Mouse (Mus musculus) T-helper 2 cell (primary cell): ENCODE results near the gene Susd1.

Experiments
- in situ Hi-C: fragments of 300-600 bp; cut with MboI, MseI; formaldehyde crosslinking; loops from one replicate; pipeline ENCODE4 v1.15.1; 2025; ENCODE audit warnings: high pct_unique_total_duplicates

Susd1 gene

DNA sequence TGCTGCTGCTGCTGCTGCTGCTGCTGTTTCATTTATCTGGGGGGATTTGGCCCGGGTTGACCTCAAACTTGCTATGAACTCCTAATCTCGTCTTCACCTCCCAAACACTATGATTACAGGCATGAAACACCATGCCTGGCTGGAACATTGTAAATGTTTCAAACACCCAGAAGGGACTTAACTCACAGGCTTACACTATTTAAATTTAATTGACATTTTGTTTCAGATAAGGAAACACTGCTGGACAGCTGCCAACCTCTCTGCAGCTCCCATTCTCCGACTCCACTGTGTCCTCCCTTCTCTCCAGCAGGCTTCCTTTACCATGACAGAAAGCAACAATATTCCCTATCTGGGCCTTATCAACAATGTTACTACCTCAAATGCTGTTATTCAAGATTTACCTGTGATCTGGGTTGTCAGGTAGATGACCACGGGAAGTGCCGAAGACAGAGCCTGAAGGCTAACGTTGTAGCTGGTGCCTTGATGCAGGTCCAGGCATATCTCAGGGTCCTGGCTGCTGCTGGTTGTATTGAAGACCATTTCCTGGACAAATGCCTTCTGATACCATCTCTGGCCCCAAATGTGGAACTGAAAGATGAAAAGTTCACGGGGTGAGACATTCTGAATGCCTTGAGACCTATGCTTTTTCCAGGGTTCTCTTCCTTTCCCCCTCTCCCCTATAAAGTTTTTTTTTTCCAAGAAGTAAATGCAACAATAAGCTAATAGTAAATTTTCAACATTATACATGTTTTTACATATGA lies 88.8 kb downstream of the Susd1 start:
- in situ Hi-C loops: no loop called here

DNA sequence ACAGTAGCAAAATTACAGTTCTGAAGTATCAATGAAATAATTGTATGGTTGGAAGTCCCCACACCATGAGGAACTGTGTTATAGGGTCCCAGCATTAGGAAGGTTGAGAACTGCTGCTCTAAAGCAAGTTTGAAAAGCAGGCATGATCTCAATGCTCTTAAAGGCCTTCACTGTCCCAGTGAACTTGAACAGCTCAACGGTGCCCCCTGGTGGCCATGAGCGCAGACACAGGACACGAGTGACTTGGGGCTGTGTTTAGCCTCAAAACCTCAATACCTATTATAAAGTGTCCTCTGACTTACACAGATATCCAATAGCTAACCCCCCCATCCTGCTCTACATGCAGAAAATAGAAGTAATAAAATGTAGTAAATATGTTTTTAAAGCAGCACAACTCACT lies 97.7 kb downstream of the Susd1 start:
- in situ Hi-C loops: no loop called here

GRCm38 (mm10) chr4:59340046-59340445 lies 98.4 kb downstream of the Susd1 start:
- in situ Hi-C loops: no loop called here

- in situ Hi-C loops: loop anchor here (5.0 to 10.0 kb wide), 4 partner anchors 87 to 334 kb away; partner anchors contain the start of gene Gm20503
Measured at GRCm38 (mm10) chr4:59338896-59339535, 99.4 kb downstream of the Susd1 start.

DNA sequence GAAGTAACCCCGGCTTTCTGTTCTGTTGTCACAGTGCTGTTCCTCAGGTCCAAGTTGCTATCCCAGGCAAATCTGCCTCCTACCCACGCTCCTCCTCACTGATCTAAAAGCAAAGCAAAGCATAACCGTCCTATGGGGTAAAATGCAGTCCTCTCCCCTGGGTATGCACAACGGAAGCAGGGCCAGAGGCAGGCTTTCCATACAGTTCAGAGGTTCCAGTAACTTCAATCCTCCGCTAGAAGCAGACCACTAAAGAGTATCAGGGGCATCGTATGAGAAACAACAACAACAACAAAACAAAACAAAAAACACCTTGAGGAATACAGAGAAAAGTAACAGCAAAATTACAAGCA lies 100.9 kb downstream of the Susd1 start:
- in situ Hi-C loops: loop anchor here (5.0 to 10.0 kb wide), 4 partner anchors 85 to 333 kb away; partner anchors contain the start of gene Gm20503

DNA sequence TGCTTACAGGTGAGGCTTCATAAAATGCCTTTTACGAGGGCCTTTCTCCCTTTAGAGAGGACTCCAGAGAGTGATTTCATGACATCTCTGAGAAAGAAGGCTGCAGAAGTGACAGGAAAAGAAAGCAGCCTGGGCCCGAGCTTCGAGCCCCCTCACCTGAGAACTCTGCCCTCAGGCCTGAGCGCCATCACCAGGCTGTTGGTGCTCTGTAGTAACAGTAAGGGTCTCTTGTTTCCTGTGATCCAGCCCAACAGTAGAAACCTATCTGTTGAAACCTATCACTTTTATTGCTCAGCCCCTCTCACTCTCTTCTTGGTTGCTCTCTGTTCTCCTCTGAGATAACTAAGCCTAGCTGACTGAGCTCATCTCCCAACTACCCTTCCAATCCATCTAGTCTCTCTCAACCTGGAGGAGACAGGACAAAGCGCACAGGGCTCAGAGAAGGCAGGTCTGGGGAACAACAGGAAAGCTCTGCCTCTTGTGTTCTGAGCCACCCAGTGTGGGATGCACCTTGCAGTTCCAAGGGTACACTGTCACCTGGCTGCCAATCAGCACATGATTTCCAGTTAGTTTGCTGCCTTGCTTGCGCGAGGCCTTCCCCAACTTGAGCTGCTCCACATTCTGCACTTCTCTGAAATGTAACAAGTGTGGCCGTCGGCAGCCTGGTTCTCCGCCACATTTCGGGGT lies 101.4 kb downstream of the Susd1 start:
- in situ Hi-C loops: loop anchor here (5.0 to 10.0 kb wide), 4 partner anchors 85 to 332 kb away; partner anchors contain the start of gene Gm20503

GRCm38 (mm10) chr4:59336439-59336809 lies 102.0 kb downstream of the Susd1 start:
- in situ Hi-C loops: loop anchor here (5.0 to 10.0 kb wide), 4 partner anchors 84 to 332 kb away; partner anchors contain the start of gene Gm20503

DNA sequence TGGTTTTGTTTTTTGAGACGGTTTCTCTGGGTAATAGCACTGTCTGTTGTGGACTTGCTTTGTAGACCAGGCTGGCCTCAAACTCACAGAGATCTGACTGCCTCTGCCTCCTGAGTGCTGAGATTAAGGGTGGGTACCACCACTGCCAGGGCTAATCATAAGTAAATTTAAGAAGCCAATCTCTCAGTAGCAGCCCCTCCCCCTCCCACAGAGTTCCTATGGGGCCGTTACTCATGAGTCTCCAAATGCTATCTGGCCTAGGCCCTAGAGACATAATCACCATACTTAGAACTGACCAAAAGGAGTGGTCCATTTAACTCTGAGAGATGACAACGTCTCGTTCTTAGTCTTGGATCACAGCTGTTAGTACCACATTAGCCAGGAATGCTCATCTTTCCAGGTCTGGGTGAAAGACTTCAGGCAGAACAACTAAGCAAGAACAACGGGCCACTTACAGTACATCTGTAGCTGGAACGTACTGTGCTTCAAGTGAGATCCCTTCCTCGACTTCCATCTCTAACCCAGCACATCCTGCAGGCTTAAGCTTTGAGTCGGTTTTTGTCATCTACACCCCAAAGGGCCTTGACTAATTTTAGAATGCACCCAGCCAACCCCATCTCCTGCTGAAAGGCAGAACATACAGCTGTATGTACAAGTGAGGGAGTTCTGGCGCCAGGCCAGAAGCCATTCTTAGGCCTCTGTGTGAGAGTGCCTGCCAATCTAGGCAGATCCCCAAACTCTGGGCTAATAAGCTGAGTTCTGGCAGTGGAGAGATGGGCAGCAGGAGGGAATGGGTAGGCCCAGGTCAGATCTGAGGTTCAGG lies 102.6 kb downstream of the Susd1 start:
- in situ Hi-C loops: loop anchor here (5.0 to 10.0 kb wide), 4 partner anchors 84 to 331 kb away; partner anchors contain the start of gene Gm20503

- in situ Hi-C loops: loop anchor here (5.0 to 10.0 kb wide), 4 partner anchors 83 to 330 kb away; partner anchors contain the start of gene Gm20503
Measured at GRCm38 (mm10) chr4:59335101-59335500, 103.3 kb downstream of the Susd1 start.

DNA sequence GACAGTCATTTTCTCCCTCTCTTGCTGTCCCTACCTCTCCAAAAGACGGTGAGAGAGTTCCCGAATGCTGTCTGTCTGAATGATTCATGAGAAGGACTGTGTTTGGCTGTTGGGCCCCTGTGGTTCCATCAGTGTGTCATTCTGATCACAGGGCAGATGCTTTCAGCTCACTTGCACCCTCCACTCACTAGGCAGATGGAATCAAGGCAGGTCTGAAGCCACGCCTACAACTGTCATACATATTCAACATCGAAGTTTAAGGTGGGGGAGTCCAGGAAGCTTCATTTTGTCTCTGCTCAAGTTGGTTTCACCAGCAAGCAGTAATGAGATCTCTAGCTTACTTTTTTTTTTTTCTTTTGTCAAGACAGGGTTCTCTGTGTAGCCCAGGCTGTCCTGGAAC lies 104.2 kb downstream of the Susd1 start:
- in situ Hi-C loops: loop anchor here (10.0 kb wide), 1 partner anchor 329 kb away; the partner anchor contains the start of gene Gm20503

DNA sequence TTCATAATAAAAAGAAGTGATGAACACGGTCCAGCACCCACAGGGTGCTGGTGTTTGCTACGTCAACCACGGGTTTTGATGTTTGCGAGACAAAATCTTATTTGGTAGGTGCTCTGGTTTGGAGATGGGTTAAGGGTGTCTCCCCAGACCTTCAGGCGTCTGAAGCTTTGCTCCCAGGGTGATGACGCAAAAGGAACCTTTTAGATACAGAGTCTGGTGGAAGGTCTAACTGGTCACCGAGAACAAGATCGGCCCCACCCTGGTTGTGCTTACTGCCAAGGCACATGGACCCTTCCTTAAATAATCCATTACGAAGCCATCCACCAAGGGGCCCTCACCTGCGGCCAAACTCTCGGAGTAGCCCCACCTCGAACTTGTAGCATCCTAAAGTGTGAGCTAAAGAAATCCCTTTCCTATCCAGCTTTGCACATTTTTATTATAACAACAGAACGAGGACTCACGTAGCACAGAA lies 105.0 kb downstream of the Susd1 start:
- in situ Hi-C loops: loop anchor here (10.0 kb wide), 1 partner anchor 329 kb away; the partner anchor contains the start of gene Gm20503

DNA sequence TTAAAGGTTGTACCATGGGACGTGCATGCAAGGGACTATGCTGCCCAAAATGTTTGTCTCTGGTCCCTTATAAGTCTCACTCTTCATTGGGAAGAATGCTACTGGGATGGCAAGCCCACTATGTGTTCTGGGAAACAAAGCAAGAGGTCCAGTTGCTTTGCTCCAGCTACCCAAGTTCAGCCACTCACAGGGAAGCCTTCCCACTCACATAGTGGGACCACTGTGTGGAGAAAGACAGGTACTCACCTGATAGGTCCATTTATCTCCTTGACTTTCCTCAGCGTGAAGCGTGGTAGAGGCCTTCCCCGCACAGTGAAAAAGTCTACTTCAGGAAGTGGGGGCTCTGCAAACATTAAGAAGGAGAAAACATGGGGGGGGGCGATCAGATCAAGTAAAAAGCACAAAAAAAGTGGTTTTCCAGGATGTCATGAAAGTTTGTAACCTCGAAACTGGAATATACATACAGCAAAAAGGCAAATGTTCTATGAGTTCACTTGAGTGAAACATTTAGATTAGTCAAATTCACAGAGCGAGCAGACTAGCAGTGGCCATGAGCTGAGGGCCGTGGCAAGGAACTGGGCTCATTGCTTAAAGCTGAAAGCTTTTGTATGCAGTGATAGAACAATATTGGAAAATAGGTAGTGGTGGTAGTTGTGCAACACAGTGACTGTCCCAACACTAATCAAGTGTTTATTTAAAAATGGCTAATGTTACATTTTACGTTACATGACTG lies 105.6 kb downstream of the Susd1 start:
- in situ Hi-C loops: loop anchor here (10.0 kb wide), 1 partner anchor 328 kb away; the partner anchor contains the start of gene Gm20503

GRCm38 (mm10) chr4:59332089-59332488 lies 106.3 kb downstream of the Susd1 start:
- in situ Hi-C loops: loop anchor here (10.0 kb wide), 1 partner anchor 327 kb away; the partner anchor contains the start of gene Gm20503

DNA sequence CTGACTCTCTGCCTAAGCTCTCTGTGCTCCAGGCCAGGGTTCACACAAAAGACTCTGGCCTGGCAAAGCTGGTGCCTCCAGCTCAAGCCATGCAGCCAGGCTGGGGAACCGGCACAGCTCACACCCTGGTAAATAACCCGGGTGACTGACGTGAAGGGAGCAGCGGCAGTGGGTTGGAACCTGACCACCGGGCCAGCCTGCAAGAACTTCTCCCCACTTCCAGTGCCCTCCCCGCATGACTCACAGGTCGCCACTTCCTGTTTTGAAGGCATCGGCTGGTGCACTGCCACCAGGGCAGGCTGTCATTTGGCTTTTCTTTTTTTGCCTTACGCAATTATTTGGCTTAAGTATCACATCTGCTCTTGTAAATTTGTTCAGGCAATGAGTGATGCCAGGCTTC lies 106.8 kb downstream of the Susd1 start:
- in situ Hi-C loops: loop anchor here (10.0 kb wide), 1 partner anchor 327 kb away; the partner anchor contains the start of gene Gm20503

GRCm38 (mm10) chr4:59330961-59331604 lies 107.3 kb downstream of the Susd1 start:
- in situ Hi-C loops: loop anchor here (10.0 kb wide), 1 partner anchor 326 kb away; the partner anchor contains the start of gene Gm20503

GRCm38 (mm10) chr4:59329461-59330304 lies 108.8 kb downstream of the Susd1 start:
- in situ Hi-C loops: loop anchor here (10.0 kb wide), 1 partner anchor 325 kb away; the partner anchor contains the start of gene Gm20503

- in situ Hi-C loops: no loop called here
Measured at GRCm38 (mm10) chr4:59328821-59329220, 109.6 kb downstream of the Susd1 start.

GRCm38 (mm10) chr4:59327986-59328385 lies 110.4 kb downstream of the Susd1 start:
- in situ Hi-C loops: no loop called here
